Mouse (Mus musculus): ENCODE results near the gene Rilp. TPM values are rescaled to one million over a fixed set of nuclear protein-coding genes. Genes with fewer than 3 reads are reported as not detected.

Gene Rilp
- polyA plus RNA-seq (2015; fragmentation: Nextera tagmentation; extraction: Ambion mirVana) = 0.83 and 0.89 TPM in 2 replicates

DNA sequence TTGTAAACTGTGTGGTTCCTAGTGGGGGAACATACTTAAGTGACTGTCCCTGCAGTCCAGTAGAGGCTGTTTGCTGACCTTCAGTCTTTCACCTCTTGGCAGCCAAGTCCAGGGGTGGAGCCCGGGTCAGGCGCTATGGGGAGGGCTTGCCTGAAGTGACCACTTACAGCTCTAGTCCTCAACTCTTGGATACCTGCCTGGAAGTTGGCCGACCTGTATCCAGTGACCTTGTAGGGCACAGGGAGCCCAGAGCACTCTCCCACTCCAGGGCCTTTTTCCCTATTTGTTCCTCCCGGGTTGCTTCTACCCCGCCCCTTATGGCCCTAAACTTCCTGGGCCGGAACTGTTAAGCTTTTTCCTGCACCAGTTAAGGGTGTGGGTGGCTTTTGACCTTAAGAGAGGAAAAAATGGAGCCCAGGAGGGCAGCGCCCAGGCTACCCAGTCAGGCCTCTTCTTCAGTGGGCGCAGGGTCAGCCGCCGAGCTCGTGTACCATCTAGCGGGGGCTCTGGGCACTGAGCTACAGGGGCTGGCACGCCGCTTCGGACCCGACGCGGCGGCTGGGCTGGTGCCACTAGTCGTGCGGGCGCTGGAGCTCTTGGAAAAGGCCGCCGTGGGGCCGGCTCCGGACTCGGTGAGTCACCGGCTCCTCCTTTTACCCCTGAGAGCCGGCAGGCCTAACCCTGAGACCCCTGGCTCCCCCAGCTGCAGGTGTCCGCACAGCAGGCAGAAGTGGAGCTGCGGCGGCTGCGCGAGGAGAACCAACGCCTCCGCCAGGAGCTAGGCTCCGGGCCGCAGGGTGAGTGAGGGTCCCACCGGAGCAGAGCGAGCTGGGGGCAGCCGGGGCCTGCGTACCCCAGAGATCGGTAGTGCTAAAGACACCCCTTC lies at the start of gene Rilp:
Gene Rilp (plus strand): TSS at position 354 of the 886 bp plus-strand sequence.
- peak within 1 kb of the TSS; percentile 59 for H3K27ac ChIP-seq (ENCODE audit: low read length)
- peak; percentile 68 for ATAC-seq (ENCODE audit: low read depth)
- H3K36me3 ChIP-seq (ENCODE audit: control insufficient read depth, insufficient read depth, low read length) = peaks cover 34% of the 10 kb centered on the region
- H3K27me3 ChIP-seq (ENCODE audit: control insufficient read depth, insufficient read depth, low read depth, low read length) = no peaks in the 10 kb centered on the region
- peaks cover 17% of the 10 kb centered on the region for H3K4me1 ChIP-seq (replicated peaks; ENCODE audit: control insufficient read depth, insufficient read depth, low read length)
- H3K4me3 ChIP-seq (ENCODE audit: low read length) = peak within 1 kb of the TSS; percentile 58
- H3K9me3 ChIP-seq (ENCODE audit: control insufficient read depth, low read length) = no peaks in the 10 kb centered on the region
- WGBS = 2% methylated on average over 43 of the region's 43 CpGs
- H3K9ac ChIP-seq (ENCODE audit: low read length) = peak within 1 kb of the TSS; percentile 70
- peak within 1 kb of the TSS; percentile 98 for H3K4me2 ChIP-seq (ENCODE audit: low read depth, low read length)

DNA sequence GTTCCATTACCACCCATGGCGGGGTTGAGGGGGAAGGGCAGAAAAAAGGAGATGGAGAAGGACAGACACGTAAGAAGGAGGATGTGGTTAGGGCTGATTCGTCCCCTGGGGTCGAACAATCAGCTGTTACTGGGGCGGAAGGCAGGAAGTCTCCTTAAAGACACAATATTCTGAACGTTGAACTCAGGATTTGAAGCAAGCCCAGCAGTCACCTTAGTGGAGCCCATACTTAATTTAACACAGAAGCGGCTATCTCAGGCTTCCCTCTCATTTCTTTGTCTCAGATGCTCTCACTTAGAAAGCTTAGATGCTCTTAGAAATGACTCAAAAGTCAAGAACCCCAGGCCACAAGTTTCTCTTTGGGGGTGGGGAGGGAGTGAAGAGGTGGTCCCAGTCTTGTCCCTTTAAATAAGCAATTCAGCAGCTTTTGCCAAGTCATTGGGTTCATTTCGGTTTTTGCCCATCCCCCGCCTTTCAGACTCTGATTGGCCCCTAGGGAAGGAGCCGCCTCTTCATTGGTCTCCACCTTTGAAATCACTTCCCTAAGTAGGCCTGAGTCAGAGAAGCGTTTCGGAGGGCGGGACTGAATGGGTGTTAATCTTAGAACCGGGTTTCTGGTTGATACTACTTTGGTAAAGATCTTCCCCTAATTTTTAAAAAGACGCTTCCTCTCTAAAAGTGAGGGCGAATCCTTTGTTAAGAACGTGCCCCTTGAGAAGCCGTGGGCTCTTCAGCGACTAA lies 49.6 kb upstream of the Rilp start:
- WGBS = 3% methylated on average over 19 of the region's 19 CpGs
- Histone ChIP-seq H3K4me1 (replicated peaks; ENCODE audit: control insufficient read depth, insufficient read depth, low read length) (peaks cover 31% of the 10 kb centered on the region), H3K27me3 (ENCODE audit: control insufficient read depth, insufficient read depth, low read depth, low read length) (no peaks in the 10 kb centered on the region), H3K27ac (ENCODE audit: low read length) (peak overlapping the region; percentile 99), H3K9me3 (ENCODE audit: control insufficient read depth, low read length) (no peaks in the 10 kb centered on the region), H3K36me3 (ENCODE audit: control insufficient read depth, insufficient read depth, low read length) (no peaks in the 10 kb centered on the region), H3K4me2 (ENCODE audit: low read depth, low read length) (peak overlapping the region; percentile 95), H3K9ac (ENCODE audit: low read length) (peak overlapping the region; percentile 75), H3K4me3 (ENCODE audit: low read length) (peak overlapping the region; percentile 56)
- peak; percentile 61 for ATAC-seq (ENCODE audit: low read depth)

DNA sequence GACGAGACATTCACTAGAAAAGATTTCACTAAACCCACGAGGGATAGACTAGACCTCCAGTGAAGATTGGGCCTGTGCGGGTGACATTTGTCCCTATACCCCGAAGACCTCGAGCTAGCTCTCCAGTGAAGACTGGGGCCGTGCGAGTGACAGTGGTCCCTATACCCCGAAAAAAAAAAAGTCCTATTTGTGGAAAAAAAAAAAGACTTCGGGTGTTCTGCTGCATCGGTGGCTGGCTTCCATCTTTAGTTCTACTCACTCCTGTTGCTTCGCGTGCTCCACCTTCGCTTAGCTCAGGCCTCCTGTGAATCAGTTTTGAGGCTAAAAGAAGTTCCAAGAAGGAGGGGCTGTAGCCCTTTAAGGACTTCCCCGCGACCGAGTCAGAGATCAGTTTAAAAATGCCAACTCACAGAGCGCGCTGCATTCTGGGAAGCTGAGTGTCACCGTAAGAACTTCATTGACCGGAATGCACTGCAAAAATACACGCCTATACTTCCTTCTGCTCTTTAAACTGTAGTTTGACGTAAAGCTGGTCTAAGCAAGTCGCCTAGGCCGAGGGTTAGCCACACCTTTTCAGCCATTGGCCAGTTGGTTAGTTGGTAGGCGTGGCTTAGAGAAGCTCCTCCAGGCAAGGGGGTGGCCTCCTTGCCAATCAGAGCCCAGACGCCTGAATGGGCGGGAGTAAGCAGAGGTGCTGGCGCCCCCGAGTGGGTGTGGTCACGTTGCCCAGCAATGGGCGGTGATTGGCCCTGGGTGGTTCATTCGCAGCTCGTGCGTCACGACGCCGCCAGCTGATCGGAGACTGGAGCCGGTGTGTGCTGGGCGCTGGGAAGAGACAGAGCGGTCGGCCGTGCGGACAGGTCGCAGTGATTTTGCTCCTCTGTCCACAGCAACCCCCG lies 48.8 kb upstream of the Rilp start, which contains the start of gene Tlcd2:
Gene Tlcd2 (plus strand): TSS at position 872 of the 899 bp plus-strand sequence.
- Histone ChIP-seq H3K4me2 (ENCODE audit: low read depth, low read length) (peak within 1 kb of the TSS; percentile 98), H3K4me3 (ENCODE audit: low read length) (peak within 1 kb of the TSS; percentile 84), H3K9ac (ENCODE audit: low read length) (peak within 1 kb of the TSS; percentile 75), H3K4me1 (replicated peaks; ENCODE audit: control insufficient read depth, insufficient read depth, low read length) (peaks cover 30% of the 10 kb centered on the region), H3K27me3 (ENCODE audit: control insufficient read depth, insufficient read depth, low read depth, low read length) (no peaks in the 10 kb centered on the region), H3K36me3 (ENCODE audit: control insufficient read depth, insufficient read depth, low read length) (peaks cover 3% of the 10 kb centered on the region; the same call in 1 of the 2 replicates), H3K27ac (ENCODE audit: low read length) (peak within 1 kb of the TSS; percentile 99), H3K9me3 (ENCODE audit: control insufficient read depth, low read length) (no peaks in the 10 kb centered on the region)
- peak; percentile 93 for ATAC-seq (ENCODE audit: low read depth)
- under 1% methylated on average over 46 of the region's 46 CpGs for WGBS

DNA sequence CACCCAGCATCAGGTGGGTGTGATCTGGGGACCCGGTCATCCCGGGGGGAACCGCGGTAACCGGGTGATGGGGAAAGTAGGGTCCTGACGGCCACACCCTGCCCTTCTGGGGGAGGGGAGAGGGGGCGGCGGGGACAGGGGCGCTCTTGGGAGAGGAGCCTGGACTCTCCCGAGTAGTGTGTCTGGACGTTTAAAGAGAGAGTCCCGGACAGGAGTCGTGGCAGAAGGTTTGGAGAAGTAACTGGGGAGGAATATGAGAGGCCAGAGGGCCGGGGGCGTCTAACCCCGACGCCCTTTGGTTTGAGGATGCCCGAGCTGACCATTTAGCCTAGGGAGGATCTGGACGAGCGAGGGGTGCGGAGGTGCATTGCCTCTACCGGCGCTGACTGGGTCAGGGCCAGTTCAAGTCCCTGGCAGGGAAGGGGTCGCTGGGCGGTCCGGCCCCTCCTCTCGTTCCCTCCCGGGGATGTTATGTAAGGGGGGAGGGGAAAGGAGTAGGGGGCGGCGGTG lies 48.1 kb upstream of the Rilp start:
- Histone ChIP-seq H3K9me3 (ENCODE audit: control insufficient read depth, low read length) (peaks cover 3% of the 10 kb centered on the region), H3K9ac (ENCODE audit: low read length) (peak overlapping the region; percentile 73), H3K36me3 (ENCODE audit: control insufficient read depth, insufficient read depth, low read length) (peaks cover 4% of the 10 kb centered on the region; the same call in 1 of the 2 replicates), H3K4me2 (ENCODE audit: low read depth, low read length) (peak overlapping the region; percentile 98), H3K27me3 (ENCODE audit: control insufficient read depth, insufficient read depth, low read depth, low read length) (no peaks in the 10 kb centered on the region), H3K27ac (ENCODE audit: low read length) (peak overlapping the region; percentile 69), H3K4me1 (replicated peaks; ENCODE audit: control insufficient read depth, insufficient read depth, low read length) (peaks cover 30% of the 10 kb centered on the region), H3K4me3 (ENCODE audit: low read length) (peak overlapping the region; percentile 84)
- ATAC-seq (ENCODE audit: low read depth) = peak; percentile 1; the same call in 1 of the 2 replicates
- WGBS = 1% methylated on average over 30 of the region's 30 CpGs

DNA sequence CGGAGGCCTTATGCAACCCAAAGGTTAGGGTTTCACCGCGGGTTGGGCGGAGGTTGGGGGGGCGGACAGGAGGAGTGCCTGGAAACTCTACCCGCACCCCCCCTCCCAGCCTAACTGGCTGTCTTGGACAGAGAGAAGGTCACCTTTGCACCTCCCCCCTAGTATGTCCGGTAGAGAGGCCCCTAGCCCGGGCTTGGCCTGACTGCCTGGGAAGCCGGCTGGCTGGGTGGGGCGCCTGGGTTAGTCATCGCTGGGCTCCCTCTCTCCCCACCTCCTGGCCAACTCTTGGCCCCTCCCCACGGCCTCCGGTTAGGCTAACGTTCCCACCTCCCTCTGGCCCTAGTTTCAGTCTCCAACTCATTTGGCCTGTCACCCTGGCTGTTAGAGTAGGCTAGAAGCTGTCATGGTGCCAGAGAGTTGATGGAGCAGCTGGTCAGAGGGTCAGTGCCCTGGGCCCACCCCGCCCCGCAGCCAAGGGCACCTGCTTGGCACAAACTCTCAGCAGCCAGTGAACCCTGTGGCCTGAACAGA lies 47.6 kb upstream of the Rilp start:
- Histone ChIP-seq H3K27ac (ENCODE audit: low read length) (peak overlapping the region; percentile 69), H3K9ac (ENCODE audit: low read length) (peak overlapping the region; percentile 73), H3K9me3 (ENCODE audit: control insufficient read depth, low read length) (peaks cover 4% of the 10 kb centered on the region), H3K27me3 (ENCODE audit: control insufficient read depth, insufficient read depth, low read depth, low read length) (no peaks in the 10 kb centered on the region), H3K4me3 (ENCODE audit: low read length) (peak overlapping the region; percentile 84), H3K36me3 (ENCODE audit: control insufficient read depth, insufficient read depth, low read length) (peaks cover 5% of the 10 kb centered on the region; the same call in 1 of the 2 replicates), H3K4me2 (ENCODE audit: low read depth, low read length) (peak overlapping the region; percentile 98), H3K4me1 (replicated peaks; ENCODE audit: control insufficient read depth, insufficient read depth, low read length) (peaks cover 30% of the 10 kb centered on the region)
- 3% methylated on average over 14 of the region's 16 CpGs for WGBS
- no peak for ATAC-seq (ENCODE audit: low read depth)

DNA sequence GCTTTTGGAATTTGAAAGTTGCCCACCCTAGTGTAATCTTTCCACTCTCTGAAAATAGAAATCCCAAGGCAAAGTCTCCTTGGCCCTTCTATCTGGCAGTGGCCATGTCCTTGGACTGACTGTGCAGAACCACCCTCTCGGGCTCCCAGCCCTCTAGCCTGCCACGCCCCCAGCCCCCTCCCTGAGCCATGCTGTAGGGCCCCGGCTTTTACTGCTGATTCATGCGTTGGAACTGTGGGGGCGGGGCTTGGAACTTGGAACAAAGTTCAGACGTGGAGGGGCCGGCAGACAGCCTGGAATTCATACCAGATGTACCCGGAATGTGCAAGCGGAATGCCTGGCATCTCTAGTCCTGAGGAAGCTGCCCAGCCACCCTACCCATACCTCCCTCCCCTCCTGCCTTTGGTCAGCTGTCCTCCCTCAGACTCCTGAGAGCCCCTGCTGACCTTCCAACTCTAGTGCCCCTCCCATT lies 47.0 kb upstream of the Rilp start:
- peak; percentile 33 for ATAC-seq (ENCODE audit: low read depth)
- H3K9me3 ChIP-seq (ENCODE audit: control insufficient read depth, low read length) = peaks cover 4% of the 10 kb centered on the region
- H3K27ac ChIP-seq (ENCODE audit: low read length) = peak overlapping the region; percentile 69
- H3K4me1 ChIP-seq (replicated peaks; ENCODE audit: control insufficient read depth, insufficient read depth, low read length) = peaks cover 33% of the 10 kb centered on the region
- peak overlapping the region; percentile 98 for H3K4me2 ChIP-seq (ENCODE audit: low read depth, low read length)
- peak overlapping the region; percentile 73 for H3K9ac ChIP-seq (ENCODE audit: low read length)
- peak overlapping the region; percentile 84 for H3K4me3 ChIP-seq (ENCODE audit: low read length)
- WGBS = 1% methylated on average over 9 of the region's 9 CpGs
- no peaks in the 10 kb centered on the region for H3K27me3 ChIP-seq (ENCODE audit: control insufficient read depth, insufficient read depth, low read depth, low read length)
- peaks cover 5% of the 10 kb centered on the region; the same call in 1 of the 2 replicates for H3K36me3 ChIP-seq (ENCODE audit: control insufficient read depth, insufficient read depth, low read length)

DNA sequence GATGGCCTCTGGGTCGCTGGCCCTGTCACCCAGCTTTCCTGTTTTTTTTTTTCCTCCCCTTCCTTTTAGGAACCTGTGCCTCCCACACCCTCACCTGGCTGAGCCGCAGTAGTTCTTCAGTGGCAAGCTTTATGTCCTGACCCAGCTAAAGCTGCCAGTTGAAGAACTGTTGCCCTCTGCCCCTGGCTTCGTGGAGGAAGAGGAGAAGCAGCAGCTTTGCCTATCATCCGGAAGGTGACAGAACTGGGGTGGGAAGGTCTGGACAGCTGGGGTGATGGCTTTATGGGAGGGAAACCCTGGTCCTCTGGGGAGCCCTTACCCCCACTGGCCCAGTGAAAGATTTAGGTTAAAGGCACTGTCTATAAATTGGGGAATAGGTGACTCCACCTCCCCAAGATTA lies 46.3 kb upstream of the Rilp start:
- Histone ChIP-seq H3K4me3 (ENCODE audit: low read length) (no peak overlapping the region), H3K4me2 (ENCODE audit: low read depth, low read length) (no peak overlapping the region), H3K27ac (ENCODE audit: low read length) (peak overlapping the region; percentile 69), H3K9me3 (ENCODE audit: control insufficient read depth, low read length) (peaks cover 4% of the 10 kb centered on the region), H3K4me1 (replicated peaks; ENCODE audit: control insufficient read depth, insufficient read depth, low read length) (peaks cover 33% of the 10 kb centered on the region), H3K9ac (ENCODE audit: low read length) (no peak overlapping the region), H3K27me3 (ENCODE audit: control insufficient read depth, insufficient read depth, low read depth, low read length) (no peaks in the 10 kb centered on the region), H3K36me3 (ENCODE audit: control insufficient read depth, insufficient read depth, low read length) (peaks cover 5% of the 10 kb centered on the region; the same call in 1 of the 2 replicates)
- no peak for ATAC-seq (ENCODE audit: low read depth)
- WGBS = 42% methylated on average over 4 of the region's 4 CpGs

DNA sequence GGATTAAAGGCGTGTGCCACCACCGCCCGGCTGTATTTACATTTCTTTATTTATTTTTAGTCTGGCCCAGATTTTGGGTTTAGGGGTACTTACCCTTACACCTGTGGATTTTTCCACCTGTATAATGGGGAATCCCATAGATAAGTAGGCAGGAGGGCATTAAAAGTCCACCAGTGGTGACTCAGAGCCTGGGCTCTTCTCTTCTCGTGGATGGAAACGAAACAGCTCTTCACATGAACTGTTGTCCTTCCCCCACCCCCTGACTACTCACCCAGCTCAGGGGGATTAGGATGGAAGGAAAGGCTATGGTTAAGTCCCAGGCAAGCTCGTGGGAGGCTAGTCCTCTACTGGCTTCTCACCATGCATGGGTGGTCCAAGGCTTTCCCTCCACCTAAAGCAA lies 45.5 kb upstream of the Rilp start:
- H3K27ac ChIP-seq (ENCODE audit: low read length) = no peak overlapping the region
- no peaks in the 10 kb centered on the region for H3K27me3 ChIP-seq (ENCODE audit: control insufficient read depth, insufficient read depth, low read depth, low read length)
- WGBS = 84% methylated on average over 6 of the region's 6 CpGs
- ATAC-seq (ENCODE audit: low read depth) = no peak
- H3K9ac ChIP-seq (ENCODE audit: low read length) = no peak overlapping the region
- peaks cover 30% of the 10 kb centered on the region for H3K4me1 ChIP-seq (replicated peaks; ENCODE audit: control insufficient read depth, insufficient read depth, low read length)
- H3K4me3 ChIP-seq (ENCODE audit: low read length) = no peak overlapping the region
- no peak overlapping the region for H3K4me2 ChIP-seq (ENCODE audit: low read depth, low read length)
- H3K9me3 ChIP-seq (ENCODE audit: control insufficient read depth, low read length) = peaks cover 4% of the 10 kb centered on the region
- peaks cover 5% of the 10 kb centered on the region; the same call in 1 of the 2 replicates for H3K36me3 ChIP-seq (ENCODE audit: control insufficient read depth, insufficient read depth, low read length)
